Mouse (Mus musculus) liver, embryonic 18 days (tissue): ENCODE results near the gene Mall. TPM values are rescaled to one million over a fixed set of nuclear protein-coding genes. Genes with fewer than 3 reads are reported as not detected.

ENCODE experiments used
- polyA plus RNA-seq: library from polyadenylated mRNA; depleted of rRNA; stranded (reverse); fragments of >200 nt; gene quantifications from 2 replicates; pipeline ENCODE4 v1.2.3, GENCODE M21; 2012; rRNA removed

Gene Mall
- polyA plus RNA-seq: 0.07 and 0.14 TPM in 2 replicates

GRCm38 (mm10) chr2:127729671-127730070 lies at the start of gene Mall:
Gene Mall (minus strand): TSS chr2:127729932.

DNA sequence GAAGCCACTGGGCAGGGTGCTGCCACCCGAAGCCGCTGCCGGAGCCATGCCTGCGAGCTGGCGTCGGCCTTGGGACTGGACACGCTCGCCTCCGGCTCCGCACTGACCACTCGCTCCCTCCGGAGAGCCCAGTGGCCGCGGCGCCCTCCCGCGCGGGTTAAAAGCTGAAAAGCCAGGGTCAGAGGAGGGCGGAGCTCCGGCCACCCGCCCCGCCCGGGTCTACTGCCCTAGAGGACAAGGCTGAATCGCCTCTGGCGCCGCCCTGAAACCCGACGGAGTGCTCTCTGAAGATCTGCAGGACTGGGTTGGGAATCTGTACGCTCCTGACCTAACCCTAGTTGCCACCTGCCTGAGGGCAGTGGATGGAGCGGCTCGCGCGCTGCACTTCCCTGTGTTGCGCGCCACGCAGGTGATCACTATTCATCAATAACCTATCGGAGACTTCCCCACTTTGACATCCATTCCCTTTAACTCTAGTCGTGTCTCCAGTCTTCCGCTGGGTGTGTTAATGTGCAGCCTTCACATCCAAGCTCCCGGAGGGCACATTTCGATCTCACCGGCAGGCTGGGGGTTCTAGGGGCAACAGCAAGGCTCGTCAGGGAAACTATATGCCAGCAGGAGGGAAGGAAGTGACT lies 73.5 kb downstream of the Mall start, which contains the start of gene Mal:
Gene Mal (minus strand): TSS at position 610 of the 635 bp plus-strand sequence.

Other genes starting within 250 kb of the Mall start
- gene Kcnip3, start 207.8 kb downstream of the Mall start, polyA plus RNA-seq: 0.50 and 0.65 TPM in 2 replicates
- gene Prom2, start 188.5 kb downstream of the Mall start, polyA plus RNA-seq: not detected in 2 replicates
- gene Zfp661, start 142.8 kb downstream of the Mall start, polyA plus RNA-seq: 2.0 and 2.1 TPM in 2 replicates
- 47.2 and 49.9 TPM in 2 replicates for gene Mrps5, start 142.7 kb downstream of the Mall start, polyA plus RNA-seq
- 0.03 and 0.10 TPM in 2 replicates for gene Mal, start 73.2 kb downstream of the Mall start, polyA plus RNA-seq
- gene Nphp1, start 59.0 kb upstream of the Mall start, polyA plus RNA-seq: 2.5 and 2.9 TPM in 2 replicates
- gene Mtln, start 62.6 kb upstream of the Mall start, polyA plus RNA-seq: 21.5 and 24.5 TPM in 2 replicates
- 8.2 and 8.8 TPM in 2 replicates for gene Bub1, start 101.9 kb upstream of the Mall start, polyA plus RNA-seq
- 0.03 and 0.06 TPM in 2 replicates for gene Acoxl, start 108.9 kb upstream of the Mall start, polyA plus RNA-seq